Mouse (Mus musculus) testis, adult 2 months (tissue): ENCODE results near the gene Dnah1. TPM values are rescaled to one million over a fixed set of nuclear protein-coding genes. Genes with fewer than 3 reads are reported as not detected.

Source experiments
- H3K27ac ChIP-seq: fragments of 200-500 bp; 2 replicates; pipeline ENCODE4 v1.5.1; 2012; ENCODE audit warnings: low read depth, low read length; ENCODE audit not compliant: control insufficient read depth, insufficient read depth
- H3K27me3 ChIP-seq: fragments of 200-500 bp; 2 replicates; pipeline ENCODE4 v1.6.1; 2012; ENCODE audit warnings: mild to moderate bottlenecking, low read length, moderate library complexity; ENCODE audit not compliant: control insufficient read depth, insufficient read depth
- H3K36me3 ChIP-seq: fragments of 200-500 bp; 2 replicates; pipeline ENCODE4 v1.6.1; 2012; ENCODE audit warnings: mild to moderate bottlenecking, low read length; ENCODE audit not compliant: control insufficient read depth, insufficient read depth
- H3K4me1 ChIP-seq: fragments of 200-500 bp; 2 replicates; pipeline ENCODE4 v1.6.1; 2012; ENCODE audit warnings: low read length; ENCODE audit not compliant: control insufficient read depth, insufficient read depth
- H3K4me3 ChIP-seq: fragments of 200-500 bp; 2 replicates; pipeline ENCODE4 v1.5.1; 2012; ENCODE audit warnings: low read depth, mild to moderate bottlenecking, low read length, moderate library complexity, mixed read lengths; ENCODE audit not compliant: control insufficient read depth
- CTCF ChIP-seq: fragments of 200-500 bp; IDR thresholded peaks from 2 replicates; pipeline ENCODE4 v1.5.1; 2012; ENCODE audit warnings: low read depth, mild to moderate bottlenecking, inconsistent platforms, low read length, moderate library complexity; ENCODE audit not compliant: control insufficient read depth, insufficient read depth, insufficient replicate concordance
- POLR2A ChIP-seq: fragments of 200-500 bp; IDR thresholded peaks from 2 replicates; pipeline ENCODE4 v1.6.1; 2012; ENCODE audit warnings: low read depth, mild to moderate bottlenecking, inconsistent platforms, low read length, moderate library complexity; ENCODE audit not compliant: control insufficient read depth
- polyA plus RNA-seq: library from polyadenylated mRNA; depleted of rRNA; stranded (reverse); fragments of >200 nt; gene quantifications from 2 replicates; pipeline ENCODE4 v1.2.3, GENCODE M21; 2012

Gene Dnah1
- polyA plus RNA-seq, 1 experiment = 54.0 TPM

DNA sequence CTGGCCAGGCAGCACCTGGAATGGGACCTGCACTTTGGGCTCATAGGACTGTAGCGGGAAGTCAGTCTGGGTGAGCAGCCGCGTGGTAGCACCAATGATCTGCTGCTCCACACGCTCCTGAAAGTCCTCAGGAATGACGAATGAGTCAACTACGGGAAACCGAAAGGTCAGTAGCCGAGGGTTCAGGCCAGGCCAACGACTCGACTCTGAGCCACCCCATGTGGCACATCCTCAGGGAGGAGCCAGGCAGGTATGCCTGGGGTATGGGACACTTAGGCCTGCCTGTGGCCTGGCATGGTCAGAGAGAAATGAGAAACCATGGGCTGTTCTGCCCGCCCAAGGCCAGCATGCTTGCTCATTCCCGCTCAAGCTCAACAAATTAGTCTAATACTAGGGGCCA is 7.1 kb downstream of the Dnah1 start:
- no peak overlapping the region for H3K4me3 ChIP-seq
- no peaks in the 10 kb centered on the region for H3K27me3 ChIP-seq
- TF ChIP-seq CTCF = no peak
- no peak for TF ChIP-seq POLR2A
- H3K4me1 ChIP-seq = no peaks in the 10 kb centered on the region
- H3K27ac ChIP-seq = no peak overlapping the region
- H3K36me3 ChIP-seq = peaks cover 1% of the 10 kb centered on the region

DNA sequence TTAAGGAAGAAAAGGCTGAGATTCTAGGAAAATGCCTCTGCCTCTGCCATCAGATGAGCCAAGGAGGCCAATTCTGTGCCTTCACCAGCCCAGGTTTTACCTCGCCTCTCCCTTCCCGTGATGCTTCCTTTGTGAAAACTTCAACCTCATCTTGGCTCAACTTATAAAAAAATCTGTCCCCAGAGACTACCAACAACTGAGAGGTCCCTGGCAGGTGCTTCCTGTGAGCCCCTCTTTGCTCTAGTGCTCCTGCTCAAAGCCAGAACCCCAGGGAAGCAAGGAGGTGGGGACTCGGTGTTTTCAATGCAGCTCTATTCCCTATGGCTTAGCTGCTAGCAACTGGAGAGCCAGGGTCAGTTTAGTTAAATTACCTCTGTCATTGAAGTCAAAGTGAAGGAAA is 10.5 kb downstream of the Dnah1 start:
- H3K27ac ChIP-seq = no peak overlapping the region
- H3K36me3 ChIP-seq = no peaks in the 10 kb centered on the region; the same call in 1 of the 2 replicates
- TF ChIP-seq CTCF (no peak), POLR2A (no peak)
- H3K4me1 ChIP-seq = peaks cover 3% of the 10 kb centered on the region
- H3K27me3 ChIP-seq = no peaks in the 10 kb centered on the region
- no peak overlapping the region for H3K4me3 ChIP-seq

- Histone ChIP-seq H3K36me3 (no peaks in the 10 kb centered on the region; the same call in 1 of the 2 replicates), H3K4me3 (no peak overlapping the region), H3K27me3 (no peaks in the 10 kb centered on the region), H3K27ac (no peak overlapping the region), H3K4me1 (no peaks in the 10 kb centered on the region)
- no peak for TF ChIP-seq POLR2A
- no peak for TF ChIP-seq CTCF
These were observed 38.0 kb downstream of the Dnah1 start for GRCm38 (mm10) chr14:31285728-31286127.

DNA sequence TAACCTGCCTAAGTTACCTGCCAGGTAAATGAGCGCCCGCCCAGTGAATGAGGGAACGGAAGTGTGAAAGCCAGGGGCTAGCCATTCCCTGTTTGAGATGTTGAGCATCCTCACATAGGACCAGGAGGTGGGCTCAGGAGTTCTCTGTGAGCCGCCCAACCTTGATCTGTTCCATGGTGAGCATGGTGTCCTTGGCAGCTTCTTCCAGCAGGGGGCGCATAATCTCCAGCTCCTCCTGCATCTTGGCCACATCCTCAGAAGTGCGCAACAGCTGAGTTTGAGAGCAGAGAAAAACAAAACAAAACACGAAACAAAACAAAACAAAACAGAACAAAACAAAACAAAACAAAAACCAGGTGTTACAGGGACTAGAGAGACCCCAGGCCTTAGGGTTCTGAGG is 51.5 kb downstream of the Dnah1 start:
- Histone ChIP-seq H3K36me3 (no peaks in the 10 kb centered on the region; the same call in none of the 2 replicates), H3K27me3 (no peaks in the 10 kb centered on the region), H3K4me1 (peaks cover 6% of the 10 kb centered on the region), H3K27ac (no peak overlapping the region), H3K4me3 (no peak overlapping the region)
- TF ChIP-seq CTCF (peak; percentile 83; the same call in 1 of the 2 replicates), POLR2A (no peak)

DNA sequence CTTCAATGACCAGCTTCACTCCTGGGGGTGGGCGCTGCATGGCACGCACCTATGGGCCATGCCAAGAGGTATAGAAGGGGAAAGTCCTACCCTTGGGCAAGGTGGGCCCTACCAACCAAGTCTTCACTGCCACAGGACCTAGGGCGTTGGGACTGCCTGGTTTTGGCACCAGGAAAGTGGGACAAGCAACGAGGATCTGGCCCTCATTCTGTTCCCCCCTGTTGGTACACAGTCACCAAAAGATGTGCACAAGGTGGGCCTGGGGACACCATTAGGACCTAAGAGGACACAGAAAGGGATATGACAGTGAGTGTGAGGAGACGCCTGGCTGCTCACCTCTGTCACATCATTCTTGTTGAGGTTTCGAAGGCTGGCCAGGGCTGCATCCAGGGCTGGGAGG is 52.6 kb downstream of the Dnah1 start:
- TF ChIP-seq POLR2A = no peak
- TF ChIP-seq CTCF = no peak
- H3K36me3 ChIP-seq = no peaks in the 10 kb centered on the region; the same call in none of the 2 replicates
- H3K27ac ChIP-seq = no peak overlapping the region
- H3K4me3 ChIP-seq = no peak overlapping the region
- H3K4me1 ChIP-seq = peaks cover 6% of the 10 kb centered on the region
- no peaks in the 10 kb centered on the region for H3K27me3 ChIP-seq

- TF ChIP-seq CTCF (no peak), POLR2A (no peak)
- Histone ChIP-seq H3K36me3 (no peaks in the 10 kb centered on the region; the same call in none of the 2 replicates), H3K27ac (no peak overlapping the region)
These were observed 54.1 kb downstream of the Dnah1 start for GRCm38 (mm10) chr14:31269456-31270100.

GRCm38 (mm10) chr14:31268301-31269001 is 55.2 kb downstream of the Dnah1 start:
- TF ChIP-seq CTCF = no peak
- no peak for TF ChIP-seq POLR2A
- no peak overlapping the region for H3K4me3 ChIP-seq
- peaks cover 6% of the 10 kb centered on the region for H3K4me1 ChIP-seq
- H3K36me3 ChIP-seq = no peaks in the 10 kb centered on the region; the same call in none of the 2 replicates
- no peak overlapping the region for H3K27ac ChIP-seq
- no peaks in the 10 kb centered on the region for H3K27me3 ChIP-seq

More at GRCm38 (mm10) chr14:31269456-31270100, 54.1 kb downstream of the Dnah1 start:
- Histone ChIP-seq H3K27me3 (no peaks in the 10 kb centered on the region), H3K4me3 (peak overlapping the region; percentile 6; the same call in 1 of the 2 replicates), H3K4me1 (peaks cover 6% of the 10 kb centered on the region)

- no peak for TF ChIP-seq POLR2A
- no peak for TF ChIP-seq CTCF
- Histone ChIP-seq H3K27ac (no peak overlapping the region), H3K36me3 (no peaks in the 10 kb centered on the region; the same call in none of the 2 replicates), H3K4me3 (no peak overlapping the region), H3K4me1 (peaks cover 6% of the 10 kb centered on the region), H3K27me3 (no peaks in the 10 kb centered on the region)
These were observed 56.0 kb downstream of the Dnah1 start for GRCm38 (mm10) chr14:31267649-31268048.
